Mouse (Mus musculus): Measurements from ENCODE around the gene Fam229b.

GRCm38 (mm10) chr10:39137766-39138165 is 4.1 kb upstream of the Fam229b start:
- TF ChIP-seq CTCF (IDR thresholded peaks at IDR 0.05; ENCODE audit: low read depth, low read length) = no peak
- no peak for TF ChIP-seq TAL1 (conservative IDR thresholded peaks at IDR 0.05; ENCODE audit: low read depth, low read length)
- TF ChIP-seq GATA1 (IDR thresholded peaks at IDR 0.05; ENCODE audit: borderline replicate concordance, low read length) = no peak
- TF ChIP-seq POLR2AphosphoS5 (IDR thresholded peaks at IDR 0.05; ENCODE audit: insufficient replicate concordance, low read depth, low read length) = no peak
